Mouse (Mus musculus) right cerebral cortex, postnatal 36 days (tissue): Measurements from ENCODE around the gene Tmem219.
"Not testable (repeated sequence)": the region's sequence is repeated elsewhere in the genome, so short reads cannot be mapped to it uniquely, and the experiment has no call there.

Experiments used
- DNase-seq, 2 experiments: peaks; one replicate each; pipeline ENCODE4 v3.0.0; 2022; ENCODE audit warnings: low spot score in 2 of 2, mixed read lengths in 1 of 2

Tmem219 gene

GRCm38 (mm10) chr7:126923999-126924398 lies 1.3 kb upstream of the Tmem219 start:
- no peak for DNase-seq

- DNase-seq: no peak
Observed at GRCm38 (mm10) chr7:126921563-126921962, 1.2 kb downstream of the Tmem219 start.

GRCm38 (mm10) chr7:126919973-126920372 lies 2.7 kb downstream of the Tmem219 start:
- DNase-seq: no peak

GRCm38 (mm10) chr7:126918356-126918755 lies 4.4 kb downstream of the Tmem219 start:
- DNase-seq: not testable (repeated sequence)

- no peak for DNase-seq
Observed at GRCm38 (mm10) chr7:126914844-126915243, 7.9 kb downstream of the Tmem219 start.

GRCm38 (mm10) chr7:126905590-126905989 lies 17.1 kb downstream of the Tmem219 start:
- DNase-seq: no peak

- not testable (repeated sequence) for DNase-seq
Observed at GRCm38 (mm10) chr7:126899781-126900180, 22.9 kb downstream of the Tmem219 start.

GRCm38 (mm10) chr7:126898102-126898990 lies 24.4 kb downstream of the Tmem219 start:
- peak; percentile 90 for DNase-seq

GRCm38 (mm10) chr7:126897390-126898101 lies 25.2 kb downstream of the Tmem219 start:
- no peak for DNase-seq

GRCm38 (mm10) chr7:126896912-126897311 lies 25.8 kb downstream of the Tmem219 start:
- no peak for DNase-seq

GRCm38 (mm10) chr7:126888852-126889251 lies 33.9 kb downstream of the Tmem219 start:
- no peak for DNase-seq

- DNase-seq: no peak
Observed at GRCm38 (mm10) chr7:126887281-126887680, 35.4 kb downstream of the Tmem219 start.

- DNase-seq: peak; percentile 98
Observed at GRCm38 (mm10) chr7:126884286-126885164, 38.2 kb downstream of the Tmem219 start, which contains the start of gene Taok2. Gene Taok2 (minus strand): TSS chr7:126884703.

- DNase-seq: no peak
Observed at GRCm38 (mm10) chr7:126883731-126884181, 39.0 kb downstream of the Tmem219 start.

GRCm38 (mm10) chr7:126881040-126881439 lies 41.7 kb downstream of the Tmem219 start:
- no peak for DNase-seq

GRCm38 (mm10) chr7:126877239-126877638 lies 45.5 kb downstream of the Tmem219 start:
- no peak for DNase-seq

- no peak for DNase-seq
Observed at GRCm38 (mm10) chr7:126870520-126870891, 52.2 kb downstream of the Tmem219 start.

GRCm38 (mm10) chr7:126869780-126870519 lies 52.8 kb downstream of the Tmem219 start:
- no peak for DNase-seq

- DNase-seq: no peak
Observed at GRCm38 (mm10) chr7:126868003-126868402, 54.7 kb downstream of the Tmem219 start.

- DNase-seq: no peak
Observed at GRCm38 (mm10) chr7:126867534-126867933, 55.2 kb downstream of the Tmem219 start.

GRCm38 (mm10) chr7:126863791-126864190 lies 58.9 kb downstream of the Tmem219 start:
- no peak for DNase-seq
